Mouse (Mus musculus) CH12.LX (cell line): ENCODE results near the gene Shq1.

Experiments
- JUND ChIP-seq: conservative IDR thresholded peaks from 2 replicates; pipeline ENCODE4 v1.6.1; 2011; ENCODE audit warnings: low read depth, low read length, improper control_type of control experiment
- KAT2A ChIP-seq: IDR thresholded peaks from 2 replicates; pipeline ENCODE4 v1.6.1; 2012; ENCODE audit warnings: low read length, improper control_type of control experiment, inconsistent platforms; ENCODE audit not compliant: insufficient replicate concordance
- MAX ChIP-seq: IDR thresholded peaks from 2 replicates; pipeline ENCODE4 v1.6.1; 2011; ENCODE audit warnings: low read length, improper control_type of control experiment
- POLR2A ChIP-seq: IDR thresholded peaks from 2 replicates; pipeline ENCODE4 v1.6.1; 2011; ENCODE audit warnings: low read depth, mild to moderate bottlenecking, improper control_type of control experiment, low read length
- POLR2AphosphoS2 ChIP-seq: IDR thresholded peaks from 2 replicates; pipeline ENCODE4 v1.6.1; 2011; ENCODE audit warnings: low read depth, low read length, improper control_type of control experiment
- ZMIZ1 ChIP-seq: IDR thresholded peaks from 2 replicates; pipeline ENCODE4 v1.6.1; 2012; ENCODE audit warnings: low read depth, mild to moderate bottlenecking, inconsistent platforms, low read length, improper control_type of control experiment

- TF ChIP-seq POLR2A (no peak), POLR2AphosphoS2 (no peak), KAT2A (no peak), ZMIZ1 (no peak), MAX (no peak), JUND (no peak)
These were observed 39.9 kb upstream of the Shq1 start for GRCm38 (mm10) chr6:100710866-100711265.
